ENCODE assay signal across 11 mouse cellular contexts in genomic region chr14:122373458-122373857, GRCm38 (mm10).
DNase-seq lines count a peak whose midpoint lies in the region; ATAC-seq and TF ChIP-seq lines count a peak whose summit lies in the region.
"Had no signal": no experiment of that assay in that cellular context is flagged by ENCODE, and none has a peak within 500 bp of the region (broad histone marks: within the 10 kb centered on the region; RNA-seq: fewer than 3 reads in every experiment).

No protein-coding gene starts in this region.

- DNase-seq in cerebellum, adult 11-12 months, result peak; percentile 50
- DNase-seq in cerebellum, adult 11 months, result no peak
- DNase-seq in embryo, embryonic 11 days, result peak; percentile 80
- peak; percentile 68 for DNase-seq in midbrain, postnatal 0 days (ENCODE audit: low spot score)
- DNase-seq in thymus, adult 18-20 months, result no peak
- DNase-seq in right cerebral cortex, postnatal 4 days, result no peak
- no peak for DNase-seq in liver, embryonic 11.5 days (ENCODE audit: low spot score)
- DNase-seq: layer of hippocampus, adult 9-11 months; right cerebral cortex, postnatal 25 days; thymus, postnatal 36 days had no signal

- TF ChIP-seq CTCF in midbrain, postnatal 0 days (IDR thresholded peaks at IDR 0.05), result no peak

- H3K27me3 ChIP-seq in hindbrain, embryonic 12.5 days, result peaks cover 32% of the 10 kb centered on the region
- H3K27me3 ChIP-seq in midbrain, postnatal 0 days (ENCODE audit: insufficient read depth, low read length), result peaks cover 52% of the 10 kb centered on the region
- no peaks in the 10 kb centered on the region for H3K27me3 ChIP-seq in liver, embryonic 11.5 days (replicated peaks; ENCODE audit: control insufficient read depth, insufficient read depth, low read length)

- peak overlapping the region; percentile 37 for H3K4me2 ChIP-seq in hindbrain, embryonic 12.5 days (replicated peaks)
- H3K4me2 ChIP-seq in midbrain, postnatal 0 days (ENCODE audit: low read depth, low read length, poor library complexity, severe bottlenecking), result no peak overlapping the region
- no peak overlapping the region for H3K4me2 ChIP-seq in liver, embryonic 11.5 days

- H3K27ac ChIP-seq in hindbrain, embryonic 12.5 days, result no peak overlapping the region
- peak overlapping the region; percentile 34; the same call in 1 of the 2 replicates for H3K27ac ChIP-seq in midbrain, postnatal 0 days (ENCODE audit: low read depth, low read length)
- H3K27ac ChIP-seq in liver, embryonic 11.5 days (ENCODE audit: low read depth, low read length), result no peak overlapping the region

- H3K9ac ChIP-seq in hindbrain, embryonic 12.5 days, result no peak overlapping the region
- no peak overlapping the region for H3K9ac ChIP-seq in midbrain, postnatal 0 days (replicated peaks; ENCODE audit: low read length, poor library complexity, severe bottlenecking)
- no peak overlapping the region for H3K9ac ChIP-seq in liver, embryonic 11.5 days (ENCODE audit: low read depth, low read length)

- H3K9me3 ChIP-seq in hindbrain, embryonic 12.5 days (replicated peaks), result no peaks in the 10 kb centered on the region
- H3K9me3 ChIP-seq in midbrain, postnatal 0 days (ENCODE audit: low read length), result no peaks in the 10 kb centered on the region
- H3K9me3 ChIP-seq in liver, embryonic 11.5 days (ENCODE audit: control insufficient read depth, low read length), result no peaks in the 10 kb centered on the region

- ATAC-seq in hindbrain, embryonic 12.5 days (ENCODE audit: low FRiP score), result peak; percentile 85
- ATAC-seq in midbrain, postnatal 0 days (ENCODE audit: low FRiP score), result no peak
- ATAC-seq in liver, embryonic 11.5 days (replicated peaks; ENCODE audit: low FRiP score), result no peak

- peaks cover 14% of the 10 kb centered on the region; the same call in 1 of the 2 replicates for H3K4me1 ChIP-seq in hindbrain, embryonic 12.5 days
- no peaks in the 10 kb centered on the region for H3K4me1 ChIP-seq in midbrain, postnatal 0 days (ENCODE audit: insufficient read depth, low read length)
- no peaks in the 10 kb centered on the region for H3K4me1 ChIP-seq in liver, embryonic 11.5 days (replicated peaks; ENCODE audit: control insufficient read depth, insufficient read depth, low read length)

- H3K4me3 ChIP-seq in hindbrain, embryonic 12.5 days, result 0 out of 2 replicates have a peak overlapping the region, but pooled peaks have one; percentile 6
- H3K4me3 ChIP-seq in midbrain, postnatal 0 days (ENCODE audit: low read depth, low read length), result no peak overlapping the region
- no peak overlapping the region for H3K4me3 ChIP-seq in liver, embryonic 11.5 days (ENCODE audit: low read depth, low read length)

- no peaks in the 10 kb centered on the region for H3K36me3 ChIP-seq in hindbrain, embryonic 12.5 days
- no peaks in the 10 kb centered on the region for H3K36me3 ChIP-seq in midbrain, postnatal 0 days (ENCODE audit: insufficient read depth, low read length)
- H3K36me3 ChIP-seq in liver, embryonic 11.5 days (ENCODE audit: control insufficient read depth, insufficient read depth, low read length), result no peaks in the 10 kb centered on the region

- 9% methylated on average over 19 of the region's 19 CpGs for WGBS in hindbrain, embryonic 12.5 days
- 9% methylated on average over 19 of the region's 19 CpGs for WGBS in midbrain, postnatal 0 days
- WGBS in liver, embryonic 11.5 days, result 54% methylated on average over 19 of the region's 19 CpGs

Comparison
In these comparisons a context has a peak if more than half of its experiments do, and no peak if none do; other contexts are left out.
1. DNase-seq: peak in cerebellum, adult 11-12 months (single experiment), embryo, embryonic 11 days (single experiment) and midbrain, postnatal 0 days (single experiment); none in cerebellum, adult 11 months (single experiment), thymus, adult 18-20 months (0 of 2), right cerebral cortex, postnatal 4 days (single experiment) and liver, embryonic 11.5 days (single experiment).